Mouse (Mus musculus): ENCODE data around the gene Tex26. TPM values are rescaled to one million over a fixed set of nuclear protein-coding genes. Genes with fewer than 3 reads are reported as not detected.
A peak's percentile ranks its signal among the peaks of the same experiment; 100 is the strongest.

Gene Tex26
- polyA plus RNA-seq, 1 experiment from 2014 or later = 0.74 TPM

DNA sequence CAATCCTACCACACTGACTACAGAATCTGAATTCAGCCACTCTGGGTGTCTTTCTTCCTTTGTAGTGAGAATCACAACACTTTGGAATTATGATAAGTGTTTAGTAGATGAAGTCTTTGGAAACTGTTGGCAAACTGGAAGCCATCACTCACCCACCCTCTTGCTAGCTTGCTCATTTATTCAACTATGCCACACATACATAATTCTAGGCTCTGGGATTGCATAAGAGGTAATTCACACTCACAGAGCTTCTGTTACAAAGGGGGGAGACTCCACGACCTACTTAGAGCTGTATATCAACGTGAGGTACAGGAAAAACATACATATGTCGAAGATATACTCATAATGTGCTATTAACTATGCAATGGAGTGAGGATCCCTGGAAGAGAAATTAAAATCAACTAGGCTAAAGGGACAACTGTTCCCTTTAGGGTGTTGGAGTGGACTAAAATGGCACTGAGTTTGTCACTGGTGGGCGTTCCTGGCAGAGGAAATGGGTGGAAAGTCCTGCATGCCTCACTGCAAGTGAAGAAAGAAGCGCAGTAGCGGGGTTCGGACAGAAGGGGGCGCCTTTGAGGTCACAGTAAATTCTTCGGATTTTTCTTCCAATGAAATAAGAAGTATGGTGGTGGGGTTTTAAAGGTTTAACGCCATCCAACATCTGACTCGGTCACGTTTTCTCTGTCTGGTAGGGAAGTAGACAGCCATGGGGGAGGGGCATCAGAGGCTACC is 44.0 kb downstream of the Tex26 start:
- peak; percentile 68 for TF ChIP-seq CTCF (IDR thresholded peaks at IDR 0.05)
- CTCF ChIA-PET = interaction anchor here (1.0 to 1.8 kb wide), 2 partner anchors 31 to 41 kb away, joined by 3 to 4 read pairs; no protein-coding TSS in a partner anchor
- in situ Hi-C loops (cut with MboI; ENCODE audit: low pct_unique_long_range_greater_than_20kb) = no loop called here
- POLR2A ChIA-PET = no interaction called here
- H3K27me3 ChIP-seq = no peaks in the 10 kb centered on the region
- no peak for DNase-seq (ENCODE audit: low read depth, low spot score)
- no peak for ATAC-seq

DNA sequence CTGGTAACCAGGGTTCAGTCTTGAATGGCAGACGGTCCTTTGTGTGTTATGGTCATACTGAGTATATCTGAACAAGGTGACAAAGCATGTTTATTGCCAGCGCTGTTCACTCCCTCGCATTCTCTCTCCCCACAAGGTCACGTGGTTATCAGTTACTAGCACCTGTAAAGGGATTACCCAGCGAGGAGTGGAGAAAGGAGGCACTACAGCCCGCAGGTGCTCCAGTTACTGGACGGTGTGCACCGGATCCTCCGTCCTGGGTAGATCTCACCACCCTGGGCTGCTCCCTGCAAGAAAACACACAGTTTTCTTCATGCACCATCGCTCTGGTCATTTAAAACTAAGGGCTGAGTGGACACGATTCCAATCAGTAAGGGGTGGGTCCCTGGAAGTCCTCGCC is 44.8 kb downstream of the Tex26 start:
- POLR2A ChIA-PET = interaction anchor here (0.7 kb wide), 1 partner anchor 983 kb away, joined by 3 read pairs; no protein-coding TSS in a partner anchor

DNA sequence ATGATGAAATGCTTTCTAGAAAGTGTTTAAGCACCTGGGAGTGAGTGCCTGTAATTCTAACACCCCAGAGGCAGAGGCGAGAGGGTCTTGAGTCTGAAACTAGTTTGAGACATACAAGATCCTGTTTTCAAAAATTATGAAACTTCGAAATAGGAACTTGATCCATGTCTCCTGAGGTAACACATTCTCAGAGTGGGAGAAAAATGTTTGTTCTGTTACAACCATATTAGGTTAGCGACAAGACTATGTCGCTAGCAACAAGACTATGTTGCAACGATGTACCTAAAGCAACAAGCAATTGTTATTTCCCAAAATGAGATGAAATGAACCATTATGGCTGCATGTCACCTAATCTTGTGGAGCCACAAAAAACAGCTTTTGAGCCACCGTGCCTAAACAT is 46.0 kb downstream of the Tex26 start:
- CTCF ChIA-PET = interaction anchor here (1.2 to 1.4 kb wide), 2 partner anchors 12 to 25 kb away, joined by 3 to 5 read pairs; no protein-coding TSS in a partner anchor
- in situ Hi-C loops (cut with MboI; ENCODE audit: low pct_unique_long_range_greater_than_20kb) = no loop called here

More for the DNA sequence above, 44.8 kb downstream of the Tex26 start:
- no peak for TF ChIP-seq CTCF (IDR thresholded peaks at IDR 0.05)
- in situ Hi-C loops (cut with MboI; ENCODE audit: low pct_unique_long_range_greater_than_20kb) = no loop called here
- CTCF ChIA-PET = interaction anchor here (1.0 to 1.8 kb wide), 3 partner anchors 24 to 41 kb away, joined by 3 to 5 read pairs (median 4); no protein-coding TSS in a partner anchor
- DNase-seq (ENCODE audit: low read depth, low spot score) (no peak), ATAC-seq (no peak)
- H3K27me3 ChIP-seq = no peaks in the 10 kb centered on the region

GRCm38 (mm10) chr5:149488360-149489021 is 49.0 kb downstream of the Tex26 start:
- no peak for ATAC-seq
- TF ChIP-seq CTCF (IDR thresholded peaks at IDR 0.05) = no peak
- ChIA-PET POLR2A (interaction anchor here (1.0 kb wide), 1 partner anchor 135 kb away, joined by 3 read pairs; no protein-coding TSS in a partner anchor), CTCF (no interaction called here)
- no peaks in the 10 kb centered on the region for H3K27me3 ChIP-seq
- in situ Hi-C loops (cut with MboI; ENCODE audit: low pct_unique_long_range_greater_than_20kb) = no loop called here
- no peak for DNase-seq (ENCODE audit: low read depth, low spot score)

More for the DNA sequence above, 46.0 kb downstream of the Tex26 start:
- no peak for DNase-seq (ENCODE audit: low read depth, low spot score)
- TF ChIP-seq CTCF (IDR thresholded peaks at IDR 0.05) = no peak
- POLR2A ChIA-PET = no interaction called here
- no peaks in the 10 kb centered on the region for H3K27me3 ChIP-seq
- no peak for ATAC-seq

- DNase-seq (ENCODE audit: low read depth, low spot score) = no peak
- no peak for ATAC-seq
- in situ Hi-C loops (cut with MboI; ENCODE audit: low pct_unique_long_range_greater_than_20kb) = no loop called here
- no peaks in the 10 kb centered on the region for H3K27me3 ChIP-seq
- POLR2A ChIA-PET = no interaction called here
- CTCF ChIA-PET = no interaction called here
- TF ChIP-seq CTCF (IDR thresholded peaks at IDR 0.05) = no peak
Measured at GRCm38 (mm10) chr5:149489136-149489535, 49.7 kb downstream of the Tex26 start.

DNA sequence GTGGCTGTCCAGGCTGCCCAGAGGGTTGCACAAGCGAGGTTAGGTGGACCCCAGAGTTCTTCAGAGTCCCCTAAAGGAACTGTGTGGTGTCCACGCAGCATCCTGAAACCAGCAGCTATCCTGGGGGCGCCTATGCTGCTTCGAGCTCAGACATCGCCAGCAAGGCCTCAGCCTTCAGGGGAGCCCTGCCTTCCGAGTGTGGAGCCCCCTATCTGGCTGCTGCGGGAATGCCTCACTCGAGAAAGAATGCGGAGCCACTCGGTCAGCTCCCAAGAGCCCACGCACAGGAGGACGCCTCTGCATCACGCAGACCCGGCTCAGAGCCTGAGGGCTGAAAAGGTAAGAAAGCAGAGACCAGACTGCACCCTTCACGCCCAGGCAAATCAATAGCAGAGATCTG is 50.8 kb downstream of the Tex26 start:
- POLR2A ChIA-PET = interaction anchor here (1.1 kb wide), 1 partner anchor 17 kb away, joined by 3 read pairs; no protein-coding TSS in a partner anchor
- in situ Hi-C loops (cut with MboI; ENCODE audit: low pct_unique_long_range_greater_than_20kb) = no loop called here
- H3K27me3 ChIP-seq = no peaks in the 10 kb centered on the region
- ATAC-seq (no peak), DNase-seq (ENCODE audit: low read depth, low spot score) (no peak)
- CTCF ChIA-PET = no interaction called here
- no peak for TF ChIP-seq CTCF (IDR thresholded peaks at IDR 0.05)

GRCm38 (mm10) chr5:149495655-149496054 is 56.2 kb downstream of the Tex26 start:
- ChIA-PET CTCF (interaction anchor here (1.3 kb wide), 1 partner anchor 29 kb away, joined by 3 read pairs; no protein-coding TSS in a partner anchor), POLR2A (no interaction called here)
- ATAC-seq = no peak
- no peaks in the 10 kb centered on the region for H3K27me3 ChIP-seq
- no peak for TF ChIP-seq CTCF (IDR thresholded peaks at IDR 0.05)
- DNase-seq (ENCODE audit: low read depth, low spot score) = no peak
- in situ Hi-C loops (cut with MboI; ENCODE audit: low pct_unique_long_range_greater_than_20kb) = no loop called here

- ChIA-PET CTCF (interaction anchor here (1.1 to 1.3 kb wide), 2 partner anchors 10 to 28 kb away, joined by 3 read pairs; no protein-coding TSS in a partner anchor), POLR2A (no interaction called here)
- DNase-seq (ENCODE audit: low read depth, low spot score) (no peak), ATAC-seq (no peak)
- no peaks in the 10 kb centered on the region for H3K27me3 ChIP-seq
- in situ Hi-C loops (cut with MboI; ENCODE audit: low pct_unique_long_range_greater_than_20kb) = no loop called here
- no peak for TF ChIP-seq CTCF (IDR thresholded peaks at IDR 0.05)
Measured at GRCm38 (mm10) chr5:149496401-149497066, 57.1 kb downstream of the Tex26 start.

DNA sequence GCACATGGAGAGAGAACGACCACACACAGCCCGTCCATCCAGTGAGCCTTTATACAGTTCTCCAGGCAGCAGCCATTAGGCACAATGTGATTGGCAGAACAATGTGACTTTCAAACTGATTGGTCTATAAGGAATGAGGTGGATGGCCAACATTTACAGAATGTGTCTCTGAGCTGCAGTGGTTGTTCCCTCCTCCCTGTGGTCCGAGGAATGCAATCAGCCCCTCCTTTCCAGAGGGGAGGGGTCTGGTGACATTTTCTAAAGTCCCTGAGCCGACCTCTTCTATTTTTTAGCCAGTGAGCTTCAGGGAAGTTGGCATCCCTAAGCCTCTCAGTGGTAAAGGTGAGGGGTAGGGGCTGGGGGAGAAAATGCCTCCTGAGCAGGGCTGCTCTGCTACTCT is 60.5 kb downstream of the Tex26 start:
- in situ Hi-C loops (cut with MboI; ENCODE audit: low pct_unique_long_range_greater_than_20kb) = no loop called here
- CTCF ChIA-PET = interaction anchor here (1.0 kb wide), 1 partner anchor 25 kb away, joined by 4 read pairs; no protein-coding TSS in a partner anchor

GRCm38 (mm10) chr5:149503423-149504175 is 64.1 kb downstream of the Tex26 start:
- ATAC-seq (no peak), DNase-seq (ENCODE audit: low read depth, low spot score) (no peak)
- no peak for TF ChIP-seq CTCF (IDR thresholded peaks at IDR 0.05)
- ChIA-PET CTCF (no interaction called here), POLR2A (no interaction called here)
- H3K27me3 ChIP-seq = no peaks in the 10 kb centered on the region
- in situ Hi-C loops (cut with MboI; ENCODE audit: low pct_unique_long_range_greater_than_20kb) = no loop called here

More for the DNA sequence above, 60.5 kb downstream of the Tex26 start:
- ATAC-seq (no peak), DNase-seq (ENCODE audit: low read depth, low spot score) (no peak)
- POLR2A ChIA-PET = no interaction called here
- H3K27me3 ChIP-seq = no peaks in the 10 kb centered on the region
- TF ChIP-seq CTCF (IDR thresholded peaks at IDR 0.05) = no peak

All from Patski (cell line).